Mouse (Mus musculus) testis, adult 2 months (tissue): ENCODE results near the gene Spout1.

ENCODE experiments used
- CTCF ChIP-seq: fragments of 200-500 bp; IDR thresholded peaks from 2 replicates; pipeline ENCODE4 v1.5.1; 2012; ENCODE audit warnings: low read depth, mild to moderate bottlenecking, inconsistent platforms, low read length, moderate library complexity; ENCODE audit not compliant: control insufficient read depth, insufficient read depth, insufficient replicate concordance
- POLR2A ChIP-seq: fragments of 200-500 bp; IDR thresholded peaks from 2 replicates; pipeline ENCODE4 v1.6.1; 2012; ENCODE audit warnings: low read depth, mild to moderate bottlenecking, inconsistent platforms, low read length, moderate library complexity; ENCODE audit not compliant: control insufficient read depth

GRCm38 (mm10) chr2:30161809-30162208, 16.4 kb downstream of the Spout1 start:
- TF ChIP-seq POLR2A (no peak), CTCF (no peak)
